Mouse (Mus musculus) E14TG2a.4 (cell line): Measurements from ENCODE around the gene Capn5.

Experiments used
- H3K27me3 ChIP-seq: 2 replicates; pipeline ENCODE4 v1.6.1; 2014; ENCODE audit warnings: low read length, control low read depth; ENCODE audit not compliant: insufficient read depth
- H3K36me3 ChIP-seq: 2 replicates; pipeline ENCODE4 v1.6.1; 2014; ENCODE audit warnings: low read length, control low read depth; ENCODE audit not compliant: insufficient read depth
- H3K4me1 ChIP-seq: replicated peaks from 2 replicates; pipeline ENCODE4 v1.6.1; 2014; ENCODE audit warnings: low read depth, low read length, control low read depth
- H3K4me3 ChIP-seq: replicated peaks from 2 replicates; pipeline ENCODE4 v1.5.1; 2014; ENCODE audit warnings: mild to moderate bottlenecking, low read length
- H3K9me3 ChIP-seq: 2 replicates; pipeline ENCODE4 v1.6.1; 2014; ENCODE audit warnings: low read length, control low read depth
- CTCF ChIP-seq: conservative IDR thresholded peaks from 2 replicates; pipeline ENCODE4 v1.5.1; 2014; ENCODE audit warnings: low read length
- NANOG ChIP-seq: IDR thresholded peaks from 2 replicates; pipeline ENCODE4 v1.6.1; 2014; ENCODE audit warnings: borderline replicate concordance, low read length, mixed read lengths
- POU5F1 ChIP-seq: IDR thresholded peaks from 2 replicates; pipeline ENCODE4 v1.6.1; 2014; ENCODE audit warnings: low read length, borderline replicate concordance

Capn5 gene

GRCm38 (mm10) chr7:98185326-98185725, 7.3 kb upstream of the Capn5 start:
- Histone ChIP-seq H3K36me3 (no peaks in the 10 kb centered on the region), H3K27me3 (no peaks in the 10 kb centered on the region), H3K9me3 (no peaks in the 10 kb centered on the region), H3K4me1 (peaks cover 49% of the 10 kb centered on the region), H3K4me3 (no peak overlapping the region)
- TF ChIP-seq NANOG (no peak), CTCF (no peak)

GRCm38 (mm10) chr7:98178560-98179231, 622 bp upstream of the Capn5 start:
- TF ChIP-seq CTCF (no peak), NANOG (no peak), POU5F1 (no peak)

GRCm38 (mm10) chr7:98177566-98177928, 527 bp downstream of the Capn5 start:
- peaks cover 66% of the 10 kb centered on the region for H3K4me1 ChIP-seq
- H3K4me3 ChIP-seq: peak overlapping the region; percentile 92
- TF ChIP-seq POU5F1: no peak
- TF ChIP-seq CTCF: no peak
- TF ChIP-seq NANOG: no peak
- H3K36me3 ChIP-seq: peaks cover 2% of the 10 kb centered on the region; the same call in 1 of the 2 replicates
- H3K9me3 ChIP-seq: no peaks in the 10 kb centered on the region
- H3K27me3 ChIP-seq: no peaks in the 10 kb centered on the region

More at GRCm38 (mm10) chr7:98178560-98179231, 622 bp upstream of the Capn5 start:
- Histone ChIP-seq H3K4me1 (peaks cover 55% of the 10 kb centered on the region), H3K36me3 (no peaks in the 10 kb centered on the region; the same call in 1 of the 2 replicates), H3K9me3 (no peaks in the 10 kb centered on the region), H3K4me3 (peak overlapping the region; percentile 92), H3K27me3 (no peaks in the 10 kb centered on the region)

- Histone ChIP-seq H3K36me3 (peaks cover 6% of the 10 kb centered on the region; the same call in 1 of the 2 replicates), H3K4me1 (peaks cover 69% of the 10 kb centered on the region), H3K27me3 (no peaks in the 10 kb centered on the region), H3K4me3 (peak overlapping the region; percentile 92), H3K9me3 (no peaks in the 10 kb centered on the region)
- no peak for TF ChIP-seq POU5F1
- no peak for TF ChIP-seq CTCF
- TF ChIP-seq NANOG: no peak
Observed at GRCm38 (mm10) chr7:98177071-98177485, 996 bp downstream of the Capn5 start.

GRCm38 (mm10) chr7:98176322-98177070, 1.6 kb downstream of the Capn5 start:
- Histone ChIP-seq H3K36me3 (peaks cover 6% of the 10 kb centered on the region; the same call in 1 of the 2 replicates), H3K4me3 (peak overlapping the region; percentile 92), H3K9me3 (no peaks in the 10 kb centered on the region), H3K4me1 (peaks cover 69% of the 10 kb centered on the region), H3K27me3 (no peaks in the 10 kb centered on the region)
- TF ChIP-seq POU5F1 (no peak), CTCF (no peak), NANOG (no peak)

GRCm38 (mm10) chr7:98174883-98175755, 3.0 kb downstream of the Capn5 start:
- Histone ChIP-seq H3K27me3 (no peaks in the 10 kb centered on the region), H3K4me1 (peaks cover 81% of the 10 kb centered on the region), H3K36me3 (peaks cover 6% of the 10 kb centered on the region; the same call in 1 of the 2 replicates), H3K9me3 (no peaks in the 10 kb centered on the region), H3K4me3 (no peak overlapping the region)
- TF ChIP-seq CTCF (no peak), NANOG (no peak), POU5F1 (no peak)

- TF ChIP-seq POU5F1 (no peak), NANOG (no peak), CTCF (no peak)
- H3K36me3 ChIP-seq: peaks cover 6% of the 10 kb centered on the region; the same call in 1 of the 2 replicates
- H3K4me3 ChIP-seq: no peak overlapping the region
- H3K4me1 ChIP-seq: peaks cover 84% of the 10 kb centered on the region
- H3K27me3 ChIP-seq: no peaks in the 10 kb centered on the region
- no peaks in the 10 kb centered on the region for H3K9me3 ChIP-seq
Observed at GRCm38 (mm10) chr7:98173408-98173807, 4.7 kb downstream of the Capn5 start.

- TF ChIP-seq CTCF (no peak), POU5F1 (no peak), NANOG (no peak)
- H3K36me3 ChIP-seq: peaks cover 6% of the 10 kb centered on the region; the same call in 1 of the 2 replicates
- no peak overlapping the region for H3K4me3 ChIP-seq
- no peaks in the 10 kb centered on the region for H3K9me3 ChIP-seq
- peaks cover 86% of the 10 kb centered on the region for H3K4me1 ChIP-seq
- no peaks in the 10 kb centered on the region for H3K27me3 ChIP-seq
Observed at GRCm38 (mm10) chr7:98172661-98173060, 5.4 kb downstream of the Capn5 start.
